Mouse (Mus musculus): ENCODE measurements around the gene Slc43a1. TPM values are rescaled to one million over a fixed set of nuclear protein-coding genes. Genes with fewer than 3 reads are reported as not detected.

Gene Slc43a1
- polyA plus RNA-seq (2014; fragmentation: Illumina TruSeq; extraction: RNeasy Lipid Tissue Mini Kit (QIAGEN cat#74804); ENCODE audit: low read depth, low replicate concordance): 23.5 TPM

GRCm38 (mm10) chr2:84838593-84838949 lies at the start of gene Slc43a1:
Slc43a1 (plus strand) TSS chr2:84838850.

GRCm38 (mm10) chr2:84798493-84798921 lies 40.1 kb upstream of the Slc43a1 start, which contains the start of gene Ube2l6:
Ube2l6 (plus strand) TSS chr2:84798828.

GRCm38 (mm10) chr2:84822552-84822951 lies 16.1 kb upstream of the Slc43a1 start, which contains the start of gene Smtnl1:
Smtnl1 (minus strand) TSS chr2:84822652.

GRCm38 (mm10) chr2:84826488-84827282 lies 12.0 kb upstream of the Slc43a1 start, which contains the start of gene Timm10:
Timm10 (plus strand) TSS chr2:84826997.

GRCm38 (mm10) chr2:84886234-84886731 lies 47.6 kb downstream of the Slc43a1 start, which contains the start of gene Rtn4rl2:
Rtn4rl2 (minus strand) TSS chr2:84886710.

Other genes starting within 250 kb of the Slc43a1 start
- 89.6 TPM for gene Ctnnd1, start 188.1 kb upstream of the Slc43a1 start, polyA plus RNA-seq (2014; fragmentation: Illumina TruSeq; extraction: RNeasy Lipid Tissue Mini Kit (QIAGEN cat#74804); ENCODE audit: low read depth, low replicate concordance)
- not detected for gene Btbd18, start 179.8 kb upstream of the Slc43a1 start, polyA plus RNA-seq (2014; fragmentation: Illumina TruSeq; extraction: RNeasy Lipid Tissue Mini Kit (QIAGEN cat#74804); ENCODE audit: low read depth, low replicate concordance)
- 38.3 TPM for gene Selenoh, start 168.1 kb upstream of the Slc43a1 start, polyA plus RNA-seq (2014; fragmentation: Illumina TruSeq; extraction: RNeasy Lipid Tissue Mini Kit (QIAGEN cat#74804); ENCODE audit: low read depth, low replicate concordance)
- not detected for gene Gm28635, start 160.8 kb upstream of the Slc43a1 start, polyA plus RNA-seq (2014; fragmentation: Illumina TruSeq; extraction: RNeasy Lipid Tissue Mini Kit (QIAGEN cat#74804); ENCODE audit: low read depth, low replicate concordance)
- 27.6 TPM for gene Med19, start 160.4 kb upstream of the Slc43a1 start, polyA plus RNA-seq (2014; fragmentation: Illumina TruSeq; extraction: RNeasy Lipid Tissue Mini Kit (QIAGEN cat#74804); ENCODE audit: low read depth, low replicate concordance)
- gene Tmx2, start 159.7 kb upstream of the Slc43a1 start, polyA plus RNA-seq (2014; fragmentation: Illumina TruSeq; extraction: RNeasy Lipid Tissue Mini Kit (QIAGEN cat#74804); ENCODE audit: low read depth, low replicate concordance): 86.7 TPM
- 52.8 TPM for gene Zdhhc5, start 123.7 kb upstream of the Slc43a1 start, polyA plus RNA-seq (2014; fragmentation: Illumina TruSeq; extraction: RNeasy Lipid Tissue Mini Kit (QIAGEN cat#74804); ENCODE audit: low read depth, low replicate concordance)
- 16.6 TPM for gene Clp1, start 111.5 kb upstream of the Slc43a1 start, polyA plus RNA-seq (2014; fragmentation: Illumina TruSeq; extraction: RNeasy Lipid Tissue Mini Kit (QIAGEN cat#74804); ENCODE audit: low read depth, low replicate concordance)
- gene Ypel4, start 104.8 kb upstream of the Slc43a1 start, polyA plus RNA-seq (2014; fragmentation: Illumina TruSeq; extraction: RNeasy Lipid Tissue Mini Kit (QIAGEN cat#74804); ENCODE audit: low read depth, low replicate concordance): 2.2 TPM
- gene Gm19426, start 95.2 kb upstream of the Slc43a1 start, polyA plus RNA-seq (2014; fragmentation: Illumina TruSeq; extraction: RNeasy Lipid Tissue Mini Kit (QIAGEN cat#74804); ENCODE audit: low read depth, low replicate concordance): 4.8 TPM
- 379 TPM for gene Serping1, start 63.4 kb upstream of the Slc43a1 start, polyA plus RNA-seq (2014; fragmentation: Illumina TruSeq; extraction: RNeasy Lipid Tissue Mini Kit (QIAGEN cat#74804); ENCODE audit: low read depth, low replicate concordance)
- 23.1 TPM for gene Ube2l6, start 40.0 kb upstream of the Slc43a1 start, polyA plus RNA-seq (2014; fragmentation: Illumina TruSeq; extraction: RNeasy Lipid Tissue Mini Kit (QIAGEN cat#74804); ENCODE audit: low read depth, low replicate concordance)
- gene Smtnl1, start 16.2 kb upstream of the Slc43a1 start, polyA plus RNA-seq (2014; fragmentation: Illumina TruSeq; extraction: RNeasy Lipid Tissue Mini Kit (QIAGEN cat#74804); ENCODE audit: low read depth, low replicate concordance): 0.29 TPM
- gene Timm10, start 11.9 kb upstream of the Slc43a1 start, polyA plus RNA-seq (2014; fragmentation: Illumina TruSeq; extraction: RNeasy Lipid Tissue Mini Kit (QIAGEN cat#74804); ENCODE audit: low read depth, low replicate concordance): 27.3 TPM
- gene Rtn4rl2, start 47.9 kb downstream of the Slc43a1 start, polyA plus RNA-seq (2014; fragmentation: Illumina TruSeq; extraction: RNeasy Lipid Tissue Mini Kit (QIAGEN cat#74804); ENCODE audit: low read depth, low replicate concordance): 1.9 TPM
- 81.5 TPM for gene Slc43a3, start 97.7 kb downstream of the Slc43a1 start, polyA plus RNA-seq (2014; fragmentation: Illumina TruSeq; extraction: RNeasy Lipid Tissue Mini Kit (QIAGEN cat#74804); ENCODE audit: low read depth, low replicate concordance)
- gene Prg2, start 141.6 kb downstream of the Slc43a1 start, polyA plus RNA-seq (2014; fragmentation: Illumina TruSeq; extraction: RNeasy Lipid Tissue Mini Kit (QIAGEN cat#74804); ENCODE audit: low read depth, low replicate concordance): not detected
- gene Prg3, start 149.4 kb downstream of the Slc43a1 start, polyA plus RNA-seq (2014; fragmentation: Illumina TruSeq; extraction: RNeasy Lipid Tissue Mini Kit (QIAGEN cat#74804); ENCODE audit: low read depth, low replicate concordance): not detected
- 82.4 TPM for gene Ssrp1, start 198.4 kb downstream of the Slc43a1 start, polyA plus RNA-seq (2014; fragmentation: Illumina TruSeq; extraction: RNeasy Lipid Tissue Mini Kit (QIAGEN cat#74804); ENCODE audit: low read depth, low replicate concordance)
- 3.6 TPM for gene P2rx3, start 198.6 kb downstream of the Slc43a1 start, polyA plus RNA-seq (2014; fragmentation: Illumina TruSeq; extraction: RNeasy Lipid Tissue Mini Kit (QIAGEN cat#74804); ENCODE audit: low read depth, low replicate concordance)
- gene Tnks1bp1, start 209.2 kb downstream of the Slc43a1 start, polyA plus RNA-seq (2014; fragmentation: Illumina TruSeq; extraction: RNeasy Lipid Tissue Mini Kit (QIAGEN cat#74804); ENCODE audit: low read depth, low replicate concordance): 56.4 TPM

Measured in adipose tissue, adult 10 weeks (tissue).